Mouse (Mus musculus) neural tube, embryonic 15.5 days (tissue): ENCODE data around the gene Hhat. TPM values are rescaled to one million over a fixed set of nuclear protein-coding genes. Genes with fewer than 3 reads are reported as not detected.

Experiments
- ATAC-seq: fragments of 200-750 bp; cut with Nextera tagmentation; 2 replicates; pipeline ENCODE4 v1.8.0; 2017; ENCODE audit warnings: mild to moderate bottlenecking, moderate TSS enrichment, moderate library complexity; ENCODE audit not compliant: low FRiP score
- H3K27ac ChIP-seq: fragments of 300-500 bp; sonication (generic); replicated peaks from 2 replicates; pipeline ENCODE4 v1.5.1; 2015; ENCODE audit warnings: mild to moderate bottlenecking, inconsistent platforms
- H3K27me3 ChIP-seq: fragments of 300-500 bp; sonication (generic); replicated peaks from 2 replicates; pipeline ENCODE4 v1.6.1; 2015; ENCODE audit warnings: inconsistent platforms
- H3K36me3 ChIP-seq: fragments of 300-500 bp; sonication (generic); 2 replicates; pipeline ENCODE4 v1.6.1; 2015; ENCODE audit warnings: inconsistent platforms
- H3K4me1 ChIP-seq: fragments of 300-500 bp; sonication (generic); 2 replicates; pipeline ENCODE4 v1.6.1; 2015; ENCODE audit warnings: inconsistent platforms
- H3K4me2 ChIP-seq: fragments of 300-500 bp; sonication (generic); 2 replicates; pipeline ENCODE4 v1.6.1; 2015; ENCODE audit warnings: inconsistent platforms, mild to moderate bottlenecking, moderate library complexity
- H3K4me3 ChIP-seq: fragments of 300-500 bp; sonication (generic); replicated peaks from 2 replicates; pipeline ENCODE4 v1.5.1; 2015; ENCODE audit warnings: mild to moderate bottlenecking, inconsistent platforms
- H3K9ac ChIP-seq: fragments of 300-500 bp; sonication (generic); replicated peaks from 2 replicates; pipeline ENCODE4 v1.6.1; 2015; ENCODE audit warnings: mild to moderate bottlenecking, inconsistent platforms
- H3K9me3 ChIP-seq: fragments of 300-500 bp; sonication (generic); replicated peaks from 2 replicates; pipeline ENCODE4 v1.6.1; 2016; ENCODE audit warnings: inconsistent platforms
- WGBS: fragments of 180-500 bp; shearing (Covaris S2); methylation state at CpG from one replicate; pipeline ENCODE4 v1.1.7; 2015; ENCODE audit warnings: mixed read lengths; 5-methylcytosine and 5-hydroxymethylcytosine counted together
- polyA plus RNA-seq: library from polyadenylated mRNA; unstranded; fragments of >200 nt; fragmentation: Nextera tagmentation; extraction: Ambion mirVana; gene quantifications from 2 replicates; pipeline ENCODE4 v1.2.1, GENCODE M21; 2015

Hhat gene
- 4.6 and 5.2 TPM in 2 replicates for polyA plus RNA-seq

DNA sequence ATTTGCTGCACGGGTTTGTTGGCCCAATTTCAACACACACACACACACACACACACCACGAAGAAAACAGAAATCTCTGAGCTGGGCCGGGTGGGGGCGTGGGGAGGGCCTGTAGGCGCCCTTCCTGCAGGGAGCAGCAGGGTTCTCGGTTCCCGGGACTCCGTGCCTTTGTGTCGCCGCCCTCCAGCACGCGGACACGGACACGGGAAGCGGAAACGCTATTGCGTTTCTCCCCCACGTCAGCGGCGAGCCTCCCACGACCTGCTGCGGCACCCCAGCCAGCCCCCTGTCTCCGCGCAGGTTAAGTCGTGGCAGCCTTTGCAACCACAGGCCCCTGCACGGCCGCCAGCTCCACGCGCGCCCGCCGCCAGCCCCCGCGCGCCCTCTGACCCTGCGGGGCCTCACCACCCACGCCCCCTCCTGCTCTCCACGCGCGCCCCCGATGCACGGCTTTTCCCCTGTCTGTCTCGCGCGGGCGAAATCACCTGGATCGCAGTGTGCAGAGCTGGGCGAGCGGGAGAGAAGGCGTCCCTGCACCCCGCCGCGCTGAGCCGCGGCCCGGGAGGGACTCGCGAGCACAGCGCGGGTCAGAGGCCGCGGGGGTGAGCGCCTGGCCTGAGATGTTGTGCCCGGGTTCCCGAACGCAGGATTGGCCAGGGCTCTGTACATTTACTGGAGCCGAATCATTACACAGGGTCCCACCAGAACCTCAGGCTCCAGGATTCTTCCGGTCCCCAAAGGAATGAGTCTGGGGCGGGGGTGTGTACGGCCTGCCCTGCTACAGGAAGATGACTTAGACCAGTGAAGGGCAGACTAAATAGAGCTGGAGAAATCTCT, at the start of gene Hhat:
Gene Hhat, minus strand, starts transcription at position 729 of the 837 bp plus-strand sequence.
- Histone ChIP-seq H3K27ac (peak within 1 kb of the TSS; percentile 94), H3K36me3 (no peaks in the 10 kb centered on the region), H3K4me1 (peaks cover 19% of the 10 kb centered on the region), H3K4me3 (peak within 1 kb of the TSS; percentile 68), H3K27me3 (no peaks in the 10 kb centered on the region), H3K9me3 (no peaks in the 10 kb centered on the region), H3K9ac (peak within 1 kb of the TSS; percentile 93), H3K4me2 (peak within 1 kb of the TSS; percentile 94)
- peak; percentile 91 for ATAC-seq
- under 1% methylated on average over 69 of the region's 70 CpGs for WGBS

- Histone ChIP-seq H3K9me3 (no peaks in the 10 kb centered on the region), H3K4me1 (peaks cover 11% of the 10 kb centered on the region), H3K27me3 (no peaks in the 10 kb centered on the region), H3K9ac (no peak overlapping the region), H3K36me3 (no peaks in the 10 kb centered on the region), H3K4me3 (no peak overlapping the region), H3K4me2 (no peak overlapping the region), H3K27ac (no peak overlapping the region)
- 93% methylated on average over 5 of the region's 5 CpGs for WGBS
- ATAC-seq = no peak
These were observed 47.3 kb upstream of the Hhat start for GRCm38 (mm10) chr1:192818334-192818733.

GRCm38 (mm10) chr1:192815789-192816188, 44.8 kb upstream of the Hhat start:
- Histone ChIP-seq H3K36me3 (no peaks in the 10 kb centered on the region), H3K9me3 (no peaks in the 10 kb centered on the region), H3K27ac (no peak overlapping the region), H3K27me3 (no peaks in the 10 kb centered on the region), H3K4me2 (no peak overlapping the region), H3K9ac (no peak overlapping the region), H3K4me1 (no peaks in the 10 kb centered on the region), H3K4me3 (no peak overlapping the region)
- WGBS = 60% methylated on average over 2 of the region's 2 CpGs
- ATAC-seq = no peak

DNA sequence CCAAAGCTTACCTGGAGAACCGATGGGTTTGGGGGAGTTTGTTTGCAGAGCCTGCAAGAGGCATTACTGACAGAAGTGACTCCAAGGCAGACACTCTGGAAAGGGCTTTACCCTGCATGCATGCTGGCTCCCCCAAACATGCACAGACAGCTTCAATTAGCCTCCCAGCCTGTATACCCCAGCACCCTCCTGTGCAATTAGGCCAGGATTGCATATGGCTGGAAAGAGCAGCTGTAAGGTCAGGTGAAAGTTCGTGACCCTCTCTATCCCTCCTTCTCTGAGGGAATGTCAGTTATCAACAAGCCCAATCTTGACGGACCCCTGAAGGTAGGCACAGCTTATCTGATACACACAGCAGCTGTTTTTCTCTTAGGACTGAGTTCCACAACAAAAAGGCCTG, 43.7 kb upstream of the Hhat start:
- ATAC-seq = no peak
- H3K27me3 ChIP-seq = no peaks in the 10 kb centered on the region
- no peaks in the 10 kb centered on the region for H3K4me1 ChIP-seq
- H3K36me3 ChIP-seq = no peaks in the 10 kb centered on the region
- no peak overlapping the region for H3K4me3 ChIP-seq
- WGBS = 30% methylated on average over 3 of the region's 3 CpGs
- no peak overlapping the region for H3K4me2 ChIP-seq
- no peak overlapping the region for H3K9ac ChIP-seq
- H3K27ac ChIP-seq = no peak overlapping the region
- no peaks in the 10 kb centered on the region for H3K9me3 ChIP-seq

- no peaks in the 10 kb centered on the region for H3K36me3 ChIP-seq
- H3K4me1 ChIP-seq = no peaks in the 10 kb centered on the region
- H3K27me3 ChIP-seq = no peaks in the 10 kb centered on the region
- H3K4me3 ChIP-seq = no peak overlapping the region
- H3K27ac ChIP-seq = no peak overlapping the region
- 95% methylated on average over 9 of the region's 9 CpGs for WGBS
- no peak overlapping the region for H3K4me2 ChIP-seq
- H3K9ac ChIP-seq = no peak overlapping the region
- no peaks in the 10 kb centered on the region for H3K9me3 ChIP-seq
- no peak for ATAC-seq
These were observed 41.7 kb upstream of the Hhat start for GRCm38 (mm10) chr1:192812758-192813157.

GRCm38 (mm10) chr1:192812290-192812689, 41.3 kb upstream of the Hhat start:
- H3K36me3 ChIP-seq = no peaks in the 10 kb centered on the region
- no peaks in the 10 kb centered on the region for H3K4me1 ChIP-seq
- H3K9ac ChIP-seq = no peak overlapping the region
- H3K27ac ChIP-seq = no peak overlapping the region
- no peak for ATAC-seq
- H3K27me3 ChIP-seq = no peaks in the 10 kb centered on the region
- 90% methylated on average over 5 of the region's 5 CpGs for WGBS
- H3K4me3 ChIP-seq = no peak overlapping the region
- no peaks in the 10 kb centered on the region for H3K9me3 ChIP-seq
- no peak overlapping the region for H3K4me2 ChIP-seq

DNA sequence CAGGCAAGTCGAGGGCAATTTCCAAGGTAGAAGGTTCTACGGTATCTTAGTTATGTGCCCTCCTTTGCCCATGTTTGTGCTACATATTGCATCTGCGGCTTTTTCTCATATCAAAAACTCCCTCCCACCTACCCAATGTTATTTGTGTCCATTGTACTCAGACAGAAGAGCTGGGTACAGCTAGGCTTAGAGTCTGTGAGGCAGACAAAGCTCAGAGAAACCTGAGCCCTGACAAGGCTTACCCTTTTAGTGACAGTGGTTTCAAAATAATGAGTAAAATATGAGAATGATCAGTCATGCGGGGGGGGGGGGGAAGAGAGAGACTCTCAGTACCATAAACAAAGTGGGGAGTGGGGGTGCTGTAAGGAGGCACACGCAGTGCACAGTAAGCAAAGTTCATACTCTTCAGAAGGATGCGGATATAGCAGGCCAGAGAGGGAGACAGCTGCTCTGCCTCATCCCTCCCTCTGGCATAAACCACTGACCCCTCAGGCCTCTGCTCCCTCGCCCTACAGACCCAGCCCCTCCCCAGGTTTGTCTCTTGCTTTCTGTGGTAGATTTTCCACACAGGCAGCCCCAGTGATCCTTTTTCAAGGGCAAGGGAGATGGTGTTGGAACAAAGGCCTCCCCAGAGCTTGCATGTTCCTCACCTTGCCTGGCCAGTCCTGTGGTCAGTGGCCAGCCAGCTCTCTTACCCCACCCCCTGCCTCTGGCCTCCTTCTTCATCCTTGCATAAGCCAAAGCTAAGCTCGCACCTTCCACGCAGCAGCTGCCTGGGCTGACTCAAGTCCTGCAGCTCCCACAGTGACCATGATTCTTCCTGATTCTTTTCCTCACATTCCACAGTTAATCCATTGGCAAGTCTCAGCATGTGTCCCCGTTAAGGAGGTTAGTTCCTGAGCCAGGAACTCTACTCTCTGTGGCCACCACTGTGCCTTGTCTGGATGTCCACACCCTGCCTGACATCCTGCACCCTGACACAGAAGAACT, 35.4 kb upstream of the Hhat start:
- Histone ChIP-seq H3K27ac (no peak overlapping the region), H3K9me3 (no peaks in the 10 kb centered on the region), H3K9ac (no peak overlapping the region), H3K4me2 (no peak overlapping the region), H3K27me3 (no peaks in the 10 kb centered on the region), H3K4me3 (no peak overlapping the region), H3K36me3 (no peaks in the 10 kb centered on the region), H3K4me1 (no peaks in the 10 kb centered on the region)
- 63% methylated on average over 10 of the region's 10 CpGs for WGBS
- no peak for ATAC-seq

- Histone ChIP-seq H3K9me3 (no peaks in the 10 kb centered on the region), H3K4me3 (no peak overlapping the region), H3K36me3 (no peaks in the 10 kb centered on the region), H3K9ac (no peak overlapping the region), H3K27ac (no peak overlapping the region), H3K4me1 (peaks cover 20% of the 10 kb centered on the region), H3K27me3 (no peaks in the 10 kb centered on the region), H3K4me2 (no peak overlapping the region)
- 84% methylated on average over 8 of the region's 8 CpGs for WGBS
- no peak for ATAC-seq
These were observed 29.3 kb upstream of the Hhat start for GRCm38 (mm10) chr1:192800338-192800737.

- WGBS = 30% methylated on average over 10 of the region's 10 CpGs
- H3K36me3 ChIP-seq = no peaks in the 10 kb centered on the region
- no peak overlapping the region for H3K4me3 ChIP-seq
- H3K27ac ChIP-seq = no peak overlapping the region; the same call in 1 of the 2 replicates
- peaks cover 20% of the 10 kb centered on the region for H3K4me1 ChIP-seq
- no peak overlapping the region for H3K4me2 ChIP-seq
- H3K27me3 ChIP-seq = no peaks in the 10 kb centered on the region
- ATAC-seq = no peak
- no peaks in the 10 kb centered on the region for H3K9me3 ChIP-seq
- no peak overlapping the region for H3K9ac ChIP-seq
These were observed 28.4 kb upstream of the Hhat start for GRCm38 (mm10) chr1:192799165-192799991.

GRCm38 (mm10) chr1:192798212-192799164, 27.5 kb upstream of the Hhat start:
- Histone ChIP-seq H3K9ac (no peak overlapping the region), H3K27me3 (no peaks in the 10 kb centered on the region), H3K4me2 (no peak overlapping the region), H3K4me1 (peaks cover 20% of the 10 kb centered on the region), H3K27ac (no peak overlapping the region; the same call in 1 of the 2 replicates), H3K36me3 (no peaks in the 10 kb centered on the region), H3K9me3 (no peaks in the 10 kb centered on the region), H3K4me3 (no peak overlapping the region)
- 70% methylated on average over 16 of the region's 16 CpGs for WGBS
- no peak for ATAC-seq
